Mouse (Mus musculus): ENCODE results near the gene Sp9. TPM values are rescaled to one million over a fixed set of nuclear protein-coding genes. Genes with fewer than 3 reads are reported as not detected.
A peak's percentile ranks its signal among the peaks of the same experiment; 100 is the strongest.

Sp9 gene
- polyA plus RNA-seq, 1 experiment from 2014 or later = 1.5 TPM

DNA sequence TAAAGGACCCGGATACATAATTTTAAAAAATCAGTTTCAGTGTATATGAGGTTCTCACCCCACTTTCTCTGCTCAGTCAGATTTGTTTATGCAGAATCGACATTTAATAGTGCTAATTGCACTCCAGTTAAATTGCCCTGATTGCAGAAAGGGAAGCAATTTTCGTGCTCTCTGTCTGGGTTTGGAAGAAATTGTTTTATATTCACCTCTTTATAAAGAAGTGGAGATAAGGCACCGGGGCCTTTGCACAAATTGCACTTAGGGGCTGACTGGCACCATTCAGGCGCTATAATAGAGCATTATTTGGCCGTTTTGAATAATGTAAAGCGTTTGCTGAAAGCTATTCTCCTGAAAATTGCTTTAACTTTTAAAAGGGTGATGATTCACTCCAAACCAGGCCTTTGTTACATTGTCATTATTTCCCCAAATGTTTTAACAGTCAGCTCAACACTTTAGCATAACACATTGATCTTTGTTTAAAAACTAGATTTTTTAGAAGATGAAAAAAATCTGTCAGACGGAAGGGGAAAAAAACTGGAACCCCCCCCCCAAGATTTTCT is 2.8 kb upstream of the Sp9 start:
- Histone ChIP-seq H3K4me1 (replicated peaks) (peaks cover 43% of the 10 kb centered on the region), H3K4me2 (no peak overlapping the region), H3K9ac (no peak overlapping the region), H3K36me3 (no peaks in the 10 kb centered on the region), H3K27ac (replicated peaks) (no peak overlapping the region), H3K27me3 (peaks cover 96% of the 10 kb centered on the region), H3K9me3 (no peaks in the 10 kb centered on the region), H3K4me3 (no peak overlapping the region)
- 4% methylated on average over 8 of the region's 8 CpGs for WGBS
- ATAC-seq (ENCODE audit: low read depth) = no peak

DNA sequence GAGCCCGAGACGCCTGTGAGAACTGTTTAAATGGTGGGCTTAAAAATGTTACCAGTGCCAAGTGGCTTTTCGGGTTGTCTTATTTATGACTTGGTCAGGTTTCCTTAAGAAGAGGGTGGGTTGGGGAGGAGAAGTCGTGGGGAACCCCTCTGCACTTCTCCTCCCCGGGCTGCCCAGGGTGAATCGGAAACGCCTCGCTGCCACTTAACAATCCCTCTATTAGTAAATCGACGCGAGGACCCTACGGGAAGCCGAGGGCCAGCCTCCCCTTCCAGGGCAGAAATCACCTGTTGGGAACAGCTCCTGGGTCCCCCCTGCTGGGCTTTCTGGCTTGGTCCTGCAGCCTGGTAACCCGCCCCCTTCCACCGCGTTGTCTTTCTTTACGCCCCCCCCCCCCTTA is 2.1 kb upstream of the Sp9 start:
- no peak overlapping the region for H3K27ac ChIP-seq (replicated peaks)
- no peak overlapping the region for H3K4me3 ChIP-seq
- H3K27me3 ChIP-seq = peaks cover 96% of the 10 kb centered on the region
- H3K36me3 ChIP-seq = no peaks in the 10 kb centered on the region
- no peak overlapping the region for H3K9ac ChIP-seq
- no peak overlapping the region for H3K4me2 ChIP-seq
- no peak for ATAC-seq (ENCODE audit: low read depth)
- peaks cover 41% of the 10 kb centered on the region for H3K4me1 ChIP-seq (replicated peaks)
- WGBS = 2% methylated on average over 17 of the region's 17 CpGs
- H3K9me3 ChIP-seq = no peaks in the 10 kb centered on the region

DNA sequence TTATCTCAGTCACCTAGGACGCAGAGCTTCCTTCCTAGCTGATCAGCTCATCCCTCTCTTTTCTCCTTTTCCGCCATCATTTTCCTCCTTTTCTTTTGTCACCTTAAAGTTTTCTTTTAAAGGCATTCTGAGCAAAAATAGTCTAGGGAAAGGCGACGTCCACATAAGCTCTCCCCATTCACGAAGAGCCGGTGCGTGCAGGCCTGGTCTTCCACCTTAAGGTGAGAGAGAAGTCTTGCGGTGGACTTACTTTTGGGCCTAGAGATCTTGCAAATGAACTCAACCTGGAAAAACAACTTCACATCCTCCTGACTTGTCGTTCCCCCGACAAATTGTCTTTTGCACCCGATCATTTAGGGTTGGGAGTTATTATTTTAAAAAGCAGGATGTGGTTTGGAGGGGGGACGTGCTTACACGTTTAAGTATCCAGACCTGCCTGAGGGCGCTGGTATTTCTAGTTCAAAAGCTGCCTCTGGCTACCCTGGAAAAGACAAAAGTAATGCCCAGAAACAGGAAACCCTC is 1.6 kb upstream of the Sp9 start:
- 4% methylated on average over 14 of the region's 14 CpGs for WGBS
- no peak overlapping the region for H3K27ac ChIP-seq (replicated peaks)
- H3K9me3 ChIP-seq = no peaks in the 10 kb centered on the region
- H3K4me2 ChIP-seq = no peak overlapping the region
- peaks cover 39% of the 10 kb centered on the region for H3K4me1 ChIP-seq (replicated peaks)
- ATAC-seq (ENCODE audit: low read depth) = no peak
- no peak overlapping the region for H3K9ac ChIP-seq
- no peaks in the 10 kb centered on the region for H3K36me3 ChIP-seq
- no peak overlapping the region for H3K4me3 ChIP-seq
- peaks cover 95% of the 10 kb centered on the region for H3K27me3 ChIP-seq

DNA sequence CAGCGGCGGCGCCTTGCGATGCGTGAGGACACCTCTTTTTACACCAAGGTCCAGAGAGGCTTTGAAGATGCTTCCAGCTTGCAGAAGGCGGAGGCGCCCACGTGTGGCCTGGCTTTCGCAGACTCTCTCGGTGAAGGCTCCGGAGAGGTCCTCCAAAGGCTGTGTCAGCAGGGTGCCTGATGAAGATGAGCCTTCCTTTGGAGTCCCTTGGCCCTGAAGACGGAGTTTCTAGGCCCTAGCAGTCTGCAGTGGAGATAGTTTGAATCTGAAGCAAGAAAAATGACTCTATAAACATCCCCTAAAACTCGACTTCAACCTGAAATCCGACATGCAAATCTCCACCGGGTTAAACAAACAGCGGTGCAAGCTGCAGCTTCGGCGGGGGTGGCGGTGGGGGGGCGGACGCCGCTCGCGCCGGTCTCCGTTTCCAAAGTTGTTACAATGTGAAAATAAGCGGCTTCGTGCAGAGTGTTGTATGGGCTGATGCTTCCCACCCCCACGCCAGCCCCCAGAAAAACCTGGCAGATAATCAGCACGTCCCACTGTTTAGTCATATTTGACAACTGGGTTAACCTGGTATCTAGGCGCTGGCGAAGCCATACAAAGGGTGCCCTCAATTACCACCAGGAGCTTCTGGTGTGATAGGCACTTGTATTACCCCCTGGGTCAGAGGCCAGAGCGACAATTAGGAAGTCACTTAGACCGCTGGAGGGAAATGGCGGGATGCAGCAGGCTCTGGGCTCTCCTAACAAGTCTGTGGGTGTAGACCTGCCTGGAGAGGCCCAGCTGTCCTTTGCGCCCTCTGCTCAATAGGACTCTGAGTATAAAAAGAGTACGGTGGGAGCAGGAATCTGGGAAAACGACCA is 899 bp upstream of the Sp9 start:
- no peaks in the 10 kb centered on the region for H3K36me3 ChIP-seq
- no peak for ATAC-seq (ENCODE audit: low read depth)
- WGBS = under 1% methylated on average over 38 of the region's 38 CpGs
- H3K9ac ChIP-seq = no peak overlapping the region
- H3K27ac ChIP-seq (replicated peaks) = no peak overlapping the region
- peaks cover 39% of the 10 kb centered on the region for H3K4me1 ChIP-seq (replicated peaks)
- H3K9me3 ChIP-seq = no peaks in the 10 kb centered on the region
- 0 out of 2 replicates have a peak overlapping the region, but pooled peaks have one; percentile 2 for H3K4me3 ChIP-seq
- peaks cover 91% of the 10 kb centered on the region for H3K27me3 ChIP-seq
- peak overlapping the region; percentile 53 for H3K4me2 ChIP-seq

DNA sequence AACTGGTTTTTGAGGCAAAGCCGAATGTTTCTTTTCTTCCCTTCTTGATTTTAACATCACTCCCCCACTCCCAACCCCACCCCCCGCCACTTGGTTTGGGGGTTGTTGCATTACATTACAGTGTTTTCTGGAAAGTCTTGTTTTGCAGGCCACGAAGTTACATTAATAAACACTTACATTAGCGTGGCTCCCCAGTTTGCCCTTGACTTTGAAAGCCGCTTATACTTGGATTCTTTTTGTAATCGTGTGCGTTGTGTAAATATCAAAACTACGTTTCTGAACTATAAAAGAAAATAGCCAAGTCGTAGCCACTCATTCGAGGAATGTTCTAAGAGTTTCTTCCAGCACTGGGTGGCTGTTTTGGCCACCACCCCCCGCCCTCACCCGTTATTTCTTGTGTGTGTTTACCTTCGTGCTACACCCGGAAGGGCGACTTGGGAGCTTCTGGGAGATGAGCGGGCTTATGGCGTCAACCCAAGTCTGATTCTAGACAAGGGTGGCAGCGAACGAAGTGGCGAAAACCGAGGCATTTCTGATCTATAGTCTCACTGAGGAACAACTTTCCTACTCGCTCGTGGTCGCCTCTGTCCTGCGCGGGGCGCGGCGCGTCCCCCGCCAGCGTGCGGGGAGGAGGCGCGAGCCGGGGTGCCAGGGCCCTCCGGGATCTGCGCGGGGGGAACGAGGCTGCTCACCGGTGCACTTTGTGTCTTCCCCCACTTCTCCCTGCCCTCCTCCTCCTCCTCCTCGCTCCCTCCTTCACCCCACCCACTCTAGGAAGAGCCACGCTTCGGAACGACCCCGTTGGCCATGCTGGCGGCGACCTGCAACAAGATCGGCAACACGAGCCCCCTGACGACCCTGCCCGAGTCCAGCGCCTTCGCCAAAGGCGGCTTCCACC is 875 bp downstream of the Sp9 start:
- Histone ChIP-seq H3K9me3 (no peaks in the 10 kb centered on the region), H3K4me2 (peak overlapping the region; percentile 53), H3K4me1 (replicated peaks) (peaks cover 47% of the 10 kb centered on the region), H3K36me3 (no peaks in the 10 kb centered on the region), H3K9ac (peak overlapping the region; percentile 62), H3K4me3 (peak overlapping the region; percentile 41), H3K27me3 (peaks cover 91% of the 10 kb centered on the region), H3K27ac (replicated peaks) (peak overlapping the region; percentile 28; the same call in 1 of the 2 replicates)
- under 1% methylated on average over 54 of the region's 55 CpGs for WGBS
- ATAC-seq (ENCODE audit: low read depth) = no peak

DNA sequence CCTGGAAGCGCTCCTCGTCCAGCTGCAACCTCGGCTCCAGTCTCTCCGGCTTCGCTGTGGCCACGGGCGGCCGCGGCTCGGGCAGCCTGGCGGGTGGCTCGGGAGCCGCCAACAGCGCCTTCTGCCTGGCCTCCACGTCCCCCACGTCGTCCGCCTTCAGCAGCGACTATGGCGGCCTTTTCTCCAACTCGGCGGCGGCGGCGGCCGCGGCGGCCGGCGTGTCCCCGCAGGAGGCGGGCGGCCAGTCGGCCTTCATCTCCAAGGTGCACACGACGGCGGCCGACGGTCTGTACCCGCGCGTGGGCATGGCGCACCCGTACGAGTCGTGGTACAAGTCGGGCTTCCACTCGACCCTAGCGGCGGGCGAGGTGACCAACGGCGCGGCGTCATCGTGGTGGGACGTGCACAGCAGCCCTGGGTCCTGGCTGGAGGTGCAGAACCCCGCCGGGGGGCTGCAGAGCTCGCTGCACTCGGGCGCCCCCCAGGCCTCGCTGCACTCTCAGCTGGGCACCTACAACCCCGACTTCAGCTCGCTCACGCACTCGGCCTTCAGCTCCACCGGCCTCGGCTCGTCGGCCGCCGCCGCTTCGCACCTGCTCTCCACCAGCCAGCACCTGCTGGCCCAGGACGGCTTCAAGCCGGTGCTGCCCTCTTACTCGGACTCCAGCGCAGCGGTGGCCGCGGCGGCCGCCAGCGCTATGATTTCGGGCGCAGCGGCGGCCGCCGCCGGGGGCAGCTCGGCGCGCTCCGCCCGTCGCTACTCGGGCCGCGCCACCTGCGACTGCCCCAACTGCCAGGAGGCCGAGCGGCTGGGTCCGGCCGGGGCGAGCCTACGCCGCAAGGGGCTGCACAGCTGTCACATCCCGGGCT is 1.8 kb downstream of the Sp9 start:
- Histone ChIP-seq H3K27ac (replicated peaks) (peak overlapping the region; percentile 28; the same call in 1 of the 2 replicates), H3K4me3 (peak overlapping the region; percentile 41), H3K9me3 (no peaks in the 10 kb centered on the region), H3K4me2 (peak overlapping the region; percentile 53), H3K36me3 (no peaks in the 10 kb centered on the region), H3K27me3 (peaks cover 88% of the 10 kb centered on the region), H3K4me1 (replicated peaks) (peaks cover 49% of the 10 kb centered on the region), H3K9ac (peak overlapping the region; percentile 62)
- under 1% methylated on average over 96 of the region's 110 CpGs for WGBS
- ATAC-seq (ENCODE audit: low read depth) = peak; percentile 27; the same call in 1 of the 2 replicates

DNA sequence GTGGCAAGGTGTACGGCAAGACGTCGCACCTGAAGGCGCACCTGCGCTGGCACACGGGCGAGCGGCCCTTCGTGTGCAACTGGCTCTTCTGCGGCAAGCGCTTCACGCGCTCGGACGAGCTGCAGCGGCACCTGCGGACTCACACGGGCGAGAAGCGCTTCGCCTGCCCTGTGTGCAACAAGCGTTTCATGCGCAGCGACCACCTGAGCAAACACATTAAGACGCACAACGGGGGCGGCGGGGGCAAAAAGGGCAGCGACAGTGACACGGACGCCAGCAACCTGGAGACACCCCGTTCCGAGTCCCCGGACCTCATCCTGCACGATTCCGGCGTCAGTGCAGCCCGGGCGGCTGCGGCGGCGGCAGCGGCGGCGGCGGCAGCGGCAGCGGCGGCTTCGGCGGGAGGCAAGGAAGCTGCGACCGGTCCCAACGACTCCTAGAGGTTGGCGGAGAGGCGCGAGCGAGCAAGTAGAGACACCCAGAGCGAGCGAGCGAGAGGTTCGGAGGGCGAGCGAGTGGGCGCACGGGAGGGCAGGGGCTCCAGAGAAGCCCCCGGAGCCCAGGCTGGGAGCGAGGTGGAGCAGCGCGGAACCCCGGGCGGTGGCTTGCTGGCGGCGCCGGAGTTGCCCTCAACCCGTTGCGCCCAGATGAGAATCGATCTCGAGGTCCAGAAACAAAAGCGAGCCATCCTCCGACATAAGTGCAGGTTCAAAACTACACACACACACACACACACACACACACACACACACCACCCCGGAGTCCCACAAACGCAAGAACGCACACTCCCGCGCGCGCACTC is 2.6 kb downstream of the Sp9 start:
- under 1% methylated on average over 88 of the region's 88 CpGs for WGBS
- Histone ChIP-seq H3K36me3 (no peaks in the 10 kb centered on the region), H3K27me3 (peaks cover 88% of the 10 kb centered on the region), H3K27ac (replicated peaks) (0 out of 2 replicates have a peak overlapping the region, but pooled peaks have one; percentile 9), H3K9ac (peak overlapping the region; percentile 62), H3K4me2 (peak overlapping the region; percentile 53), H3K9me3 (no peaks in the 10 kb centered on the region), H3K4me1 (replicated peaks) (peaks cover 57% of the 10 kb centered on the region), H3K4me3 (peak overlapping the region; percentile 41)
- ATAC-seq (ENCODE audit: low read depth) = no peak

DNA sequence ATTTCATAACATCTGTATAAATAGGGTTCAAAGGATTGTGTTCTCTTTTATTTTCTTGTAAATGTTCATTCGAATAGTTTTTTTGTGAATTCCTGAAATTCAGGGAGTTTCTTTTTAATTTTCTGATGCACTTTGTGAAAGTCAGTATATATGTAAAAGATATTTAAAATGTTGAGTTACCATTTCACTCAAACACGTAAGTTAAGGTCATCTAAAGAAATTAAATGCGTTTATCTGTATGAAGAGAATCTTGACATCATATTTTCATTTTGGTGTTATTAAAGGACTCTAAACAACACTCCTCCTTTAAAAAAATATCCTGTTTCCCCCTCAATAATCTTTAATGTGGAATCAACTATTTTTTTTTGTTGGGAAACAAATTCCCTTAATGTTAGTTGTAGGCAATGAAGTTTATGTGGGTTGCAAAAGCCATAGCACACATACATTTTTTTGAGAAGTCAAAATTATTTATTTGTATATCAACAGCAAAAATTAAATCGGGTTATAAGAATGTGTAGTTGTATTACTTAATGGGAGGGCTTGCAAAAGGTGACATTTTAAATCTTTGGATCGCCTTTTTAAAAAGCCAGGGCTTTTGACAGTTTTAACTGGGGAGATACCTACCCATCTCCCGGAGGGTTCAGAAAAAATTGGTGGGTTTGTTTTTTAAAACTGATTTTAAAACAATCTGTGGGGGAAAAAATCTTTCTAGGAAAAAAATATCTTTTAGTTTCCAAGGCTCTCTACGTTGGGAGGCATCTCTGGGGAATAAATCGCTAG is 3.7 kb downstream of the Sp9 start:
- H3K36me3 ChIP-seq = no peaks in the 10 kb centered on the region
- H3K9ac ChIP-seq = no peak overlapping the region
- H3K27me3 ChIP-seq = peaks cover 87% of the 10 kb centered on the region
- H3K4me3 ChIP-seq = 0 out of 2 replicates have a peak overlapping the region, but pooled peaks have one; percentile 4
- no peak overlapping the region for H3K4me2 ChIP-seq
- peaks cover 60% of the 10 kb centered on the region for H3K4me1 ChIP-seq (replicated peaks)
- H3K9me3 ChIP-seq = no peaks in the 10 kb centered on the region
- WGBS = 10% methylated on average over 8 of the region's 8 CpGs
- ATAC-seq (ENCODE audit: low read depth) = no peak
- H3K27ac ChIP-seq (replicated peaks) = no peak overlapping the region

DNA sequence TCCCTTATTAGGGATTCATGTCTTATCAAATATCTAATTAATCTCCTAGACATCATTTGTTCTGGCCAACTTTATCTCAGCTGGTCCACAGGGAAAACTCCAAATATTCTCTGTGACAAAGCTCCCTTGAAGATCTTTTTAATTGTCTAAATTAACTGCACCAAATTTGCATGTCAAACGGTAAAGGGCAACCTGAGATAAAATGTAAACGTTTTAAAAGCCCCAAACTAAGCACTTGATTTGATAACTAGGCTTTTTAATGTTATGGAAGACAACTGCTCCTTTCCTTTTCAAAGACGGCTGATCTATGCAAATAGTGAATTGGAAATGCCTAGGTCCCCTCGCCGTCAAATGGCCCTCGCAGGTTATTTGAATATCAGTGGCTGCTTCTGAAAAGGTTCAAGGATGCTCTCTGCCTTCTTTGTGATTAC is 4.4 kb downstream of the Sp9 start:
- peaks cover 87% of the 10 kb centered on the region for H3K27me3 ChIP-seq
- H3K4me3 ChIP-seq = peak overlapping the region; percentile 4; the same call in 1 of the 2 replicates
- peaks cover 59% of the 10 kb centered on the region for H3K4me1 ChIP-seq (replicated peaks)
- H3K27ac ChIP-seq (replicated peaks) = no peak overlapping the region
- 0% methylated on average over 6 of the region's 6 CpGs for WGBS
- H3K9me3 ChIP-seq = no peaks in the 10 kb centered on the region
- no peak overlapping the region for H3K4me2 ChIP-seq
- no peak overlapping the region for H3K9ac ChIP-seq
- no peaks in the 10 kb centered on the region for H3K36me3 ChIP-seq
- no peak for ATAC-seq (ENCODE audit: low read depth)
